Mouse (Mus musculus) adrenal gland, adult 8-10 months (tissue): ENCODE measurements around the gene Rps6kc1. TPM values are rescaled to one million over a fixed set of nuclear protein-coding genes. Genes with fewer than 3 reads are reported as not detected.

Experiments
- DNase-seq: peaks from one replicate; pipeline ENCODE4 v3.0.0; 2022
- total RNA-seq, 4 experiments: library from RNA; stranded (reverse); gene quantifications; 2 replicates each; pipeline ENCODE4 v1.2.4; 2022

The Rps6kc1 gene
- total RNA-seq, 4 experiments from 2014 or later: 17.6 to 30.7 (median 23.1) TPM

DNA sequence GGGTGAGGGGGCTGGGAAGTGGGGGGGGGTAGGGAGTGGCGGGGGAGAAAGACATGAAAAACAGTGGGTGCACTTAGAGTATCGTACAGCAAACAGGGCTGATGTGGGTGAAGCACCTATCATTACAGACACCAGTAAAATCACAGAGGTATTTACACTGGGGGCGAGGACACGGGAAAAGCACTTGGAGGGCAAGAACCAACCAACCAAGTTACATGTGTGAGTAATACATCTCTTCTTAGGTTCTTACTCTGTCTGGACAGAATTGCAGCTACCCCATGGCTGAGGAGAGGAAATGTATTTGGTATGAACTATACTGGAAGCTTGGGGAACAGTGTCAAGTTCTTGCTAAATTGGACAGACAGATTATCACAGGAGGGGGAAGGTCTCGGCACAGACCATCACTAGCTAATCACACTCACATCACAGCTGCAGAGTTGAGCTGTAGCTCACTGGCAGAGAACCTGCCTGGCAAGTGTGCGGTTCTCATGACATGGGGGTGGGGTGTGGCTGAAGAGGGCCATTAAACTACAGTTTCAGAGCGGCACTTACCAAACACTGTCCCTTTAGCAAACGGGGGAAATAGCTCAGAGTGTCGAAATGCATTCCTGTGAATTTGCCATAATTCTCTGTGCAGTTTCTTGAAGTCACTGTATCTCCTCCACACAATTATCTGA lies 12.5 kb downstream of the Rps6kc1 start:
- DNase-seq: no peak

GRCm38 (mm10) chr1:190898186-190898585 lies 13.4 kb downstream of the Rps6kc1 start:
- no peak for DNase-seq

DNA sequence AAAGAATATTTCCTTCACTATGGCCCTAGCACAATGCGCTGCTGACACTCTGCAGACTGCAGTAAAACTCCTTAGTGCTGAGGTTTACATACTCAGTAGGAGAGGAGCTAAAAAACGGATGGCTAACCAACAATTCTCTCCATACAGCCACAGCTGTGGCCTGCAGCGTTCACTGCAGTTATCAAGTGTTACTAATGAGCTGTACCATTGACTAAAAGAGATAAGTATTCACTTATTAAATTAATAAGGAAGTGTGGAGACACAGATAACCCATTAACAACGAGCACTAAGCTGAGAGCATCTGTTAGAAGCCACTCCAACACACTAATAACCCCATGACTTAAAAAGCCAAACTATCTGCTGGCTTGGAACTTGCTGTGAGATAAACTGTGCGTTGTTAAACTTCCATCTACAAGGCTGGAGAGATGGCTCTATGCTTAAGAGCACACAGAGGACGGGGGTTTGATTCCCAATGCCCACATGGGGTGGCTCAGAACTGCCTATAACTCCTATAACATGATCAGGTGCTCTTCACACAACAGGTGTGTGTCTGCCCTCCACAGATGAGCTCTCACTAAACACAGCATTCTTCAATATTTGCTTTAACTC lies 17.9 kb downstream of the Rps6kc1 start:
- no peak for DNase-seq

DNA sequence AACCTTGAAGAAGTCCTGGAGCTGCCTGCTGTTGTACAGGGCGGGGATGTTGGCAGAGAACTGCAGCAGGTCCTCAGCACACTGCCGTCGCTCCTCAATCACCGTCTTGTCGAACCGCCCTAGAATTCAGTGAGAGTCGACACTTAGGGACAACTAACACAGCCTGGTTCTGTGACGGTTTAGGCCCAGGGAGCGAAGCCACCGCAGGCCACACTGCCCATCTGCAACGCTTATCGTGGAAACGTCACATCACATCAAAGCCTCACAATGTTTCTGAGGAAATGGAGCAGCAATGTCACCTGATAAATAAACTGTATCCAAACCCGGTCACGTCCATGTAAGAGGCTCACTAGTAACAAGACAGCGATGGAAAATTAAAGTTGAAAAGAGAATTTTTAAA lies 22.9 kb downstream of the Rps6kc1 start:
- DNase-seq: no peak

- no peak for DNase-seq
Measured at GRCm38 (mm10) chr1:190888031-190888430, 23.5 kb downstream of the Rps6kc1 start.

GRCm38 (mm10) chr1:190886014-190886413 lies 25.6 kb downstream of the Rps6kc1 start:
- no peak for DNase-seq

- DNase-seq: no peak
Measured at GRCm38 (mm10) chr1:190881422-190881821, 30.1 kb downstream of the Rps6kc1 start.

DNA sequence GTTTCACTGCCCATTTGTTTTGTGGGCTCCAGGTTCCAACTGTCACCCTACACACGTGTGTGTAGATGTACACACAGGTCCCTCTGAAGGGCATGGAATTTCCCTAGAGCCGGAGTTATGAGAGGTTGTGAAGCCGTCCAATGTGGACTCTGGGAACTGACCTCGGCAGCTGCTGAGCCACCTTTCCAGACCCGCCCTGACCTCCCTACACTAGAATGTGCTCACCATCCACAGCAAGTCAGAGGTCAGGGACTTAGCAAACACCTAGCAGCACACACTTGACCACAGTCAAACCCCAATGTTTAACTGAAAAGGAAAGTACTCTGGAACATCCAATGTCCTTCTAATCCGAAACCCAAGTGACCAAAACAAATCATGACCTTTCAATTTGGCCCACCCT lies 30.9 kb downstream of the Rps6kc1 start:
- no peak for DNase-seq

GRCm38 (mm10) chr1:190875751-190876150 lies 35.8 kb downstream of the Rps6kc1 start:
- no peak for DNase-seq

DNA sequence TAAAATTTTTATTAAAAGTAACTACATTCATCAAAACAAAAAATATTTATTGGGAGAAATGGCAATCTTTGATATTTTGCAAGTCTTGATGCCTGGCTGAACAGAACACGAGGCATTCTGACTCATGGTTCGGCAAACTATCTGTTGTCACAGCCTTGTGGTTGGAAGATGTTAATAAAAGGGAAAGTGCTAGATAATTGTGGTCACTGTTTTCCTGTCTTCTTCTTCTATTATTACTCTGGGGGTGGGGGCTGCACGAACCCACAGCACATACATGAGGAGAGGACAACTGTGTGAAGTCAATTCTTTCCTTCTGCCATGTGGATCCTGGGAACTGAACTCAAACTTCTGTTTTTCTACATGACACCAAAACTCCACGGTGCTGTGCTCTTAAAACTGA lies 36.5 kb downstream of the Rps6kc1 start:
- no peak for DNase-seq

DNA sequence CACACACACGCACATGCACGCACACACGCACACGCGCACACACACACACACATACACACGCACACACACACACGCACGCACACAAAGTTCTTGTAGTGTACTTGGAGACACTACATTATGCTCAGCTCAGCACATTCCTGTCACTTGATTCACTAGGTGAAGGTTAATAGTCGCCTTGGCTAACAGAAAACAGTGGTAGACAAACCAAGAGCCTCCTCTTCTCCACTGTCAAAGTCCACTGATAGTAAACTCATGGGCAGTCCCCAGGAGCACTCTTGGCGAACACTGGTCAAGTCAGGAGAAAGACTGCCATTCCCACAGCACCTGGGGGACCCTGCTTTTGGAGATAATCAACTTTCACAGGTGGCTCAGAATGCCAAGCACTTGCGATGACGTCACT lies 40.5 kb downstream of the Rps6kc1 start:
- DNase-seq: no peak

DNA sequence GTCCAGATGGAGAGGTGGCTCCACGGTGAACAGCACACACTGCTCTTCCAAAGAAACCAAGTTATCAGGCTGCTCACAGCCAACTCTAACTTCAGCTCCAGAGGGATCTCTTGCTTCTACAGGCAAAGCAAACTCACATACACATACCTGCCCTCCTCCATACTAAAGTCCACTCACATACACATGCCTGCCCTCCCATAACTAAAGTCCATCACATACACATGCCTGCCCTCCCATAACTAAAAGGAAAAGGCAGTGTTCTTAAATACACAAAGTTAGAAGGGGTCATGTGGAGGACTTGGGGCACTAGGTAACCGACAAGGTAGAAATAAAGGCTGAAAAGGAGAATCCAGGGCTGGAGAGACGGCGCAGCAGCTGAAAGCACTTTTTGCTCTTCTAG lies 41.6 kb downstream of the Rps6kc1 start:
- DNase-seq: no peak

GRCm38 (mm10) chr1:190868790-190869189 lies 42.8 kb downstream of the Rps6kc1 start:
- DNase-seq: no peak

DNA sequence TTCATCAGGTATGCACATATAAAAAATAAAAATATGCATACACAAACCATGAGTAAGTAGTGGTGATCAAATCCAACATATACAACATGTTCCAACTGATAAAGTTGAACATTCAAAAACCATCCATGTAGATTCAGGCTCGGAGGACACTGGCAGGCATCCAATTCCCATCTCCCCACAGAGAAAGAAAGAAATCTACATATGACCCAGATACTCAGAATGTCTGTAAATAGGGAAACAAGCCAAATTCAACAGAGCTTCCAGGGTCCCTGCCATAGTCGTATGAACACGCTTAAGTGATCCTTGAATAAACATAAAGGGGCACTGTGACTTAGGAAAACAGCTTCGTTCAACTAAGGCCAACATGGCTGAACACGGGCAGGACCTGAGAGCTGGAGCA lies 49.9 kb downstream of the Rps6kc1 start:
- no peak for DNase-seq

- DNase-seq: no peak
Measured at GRCm38 (mm10) chr1:190854465-190854864, 57.1 kb downstream of the Rps6kc1 start.

DNA sequence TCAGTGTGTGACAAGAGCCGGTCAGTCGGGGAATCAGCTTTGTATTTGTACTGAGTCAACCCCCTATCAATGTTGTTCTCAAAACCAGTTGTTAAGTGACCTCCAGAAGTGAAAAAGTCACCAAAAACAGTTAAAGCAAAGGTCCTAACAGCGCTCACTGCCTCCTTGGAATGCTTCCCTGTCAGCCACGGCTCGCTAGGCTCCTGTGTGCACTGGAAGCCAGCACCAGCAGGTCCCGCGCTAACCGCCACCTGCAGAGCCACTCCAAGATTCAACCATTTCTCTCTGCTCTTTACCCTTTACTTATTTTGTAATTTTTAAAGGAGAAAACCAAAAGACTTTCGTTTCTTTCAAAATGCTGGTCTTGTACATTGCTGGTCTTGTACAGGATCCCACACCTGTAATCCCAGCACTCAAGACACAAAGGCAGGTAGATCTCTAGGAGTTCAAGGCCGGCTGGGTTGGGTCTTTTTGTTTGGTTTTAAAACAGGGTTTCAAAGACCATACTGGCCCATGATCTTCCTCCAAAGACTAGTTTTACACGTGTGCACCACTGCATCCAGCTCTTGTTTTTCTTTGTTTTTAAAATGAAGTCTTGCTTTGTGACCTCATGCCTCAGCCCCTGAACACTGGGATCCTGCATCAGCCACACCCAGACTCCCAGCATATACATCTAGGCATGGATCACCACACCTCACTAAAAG lies 62.3 kb downstream of the Rps6kc1 start:
- no peak for DNase-seq

GRCm38 (mm10) chr1:190848676-190849075 lies 62.9 kb downstream of the Rps6kc1 start:
- no peak for DNase-seq

GRCm38 (mm10) chr1:190846956-190847355 lies 64.6 kb downstream of the Rps6kc1 start:
- no peak for DNase-seq

DNA sequence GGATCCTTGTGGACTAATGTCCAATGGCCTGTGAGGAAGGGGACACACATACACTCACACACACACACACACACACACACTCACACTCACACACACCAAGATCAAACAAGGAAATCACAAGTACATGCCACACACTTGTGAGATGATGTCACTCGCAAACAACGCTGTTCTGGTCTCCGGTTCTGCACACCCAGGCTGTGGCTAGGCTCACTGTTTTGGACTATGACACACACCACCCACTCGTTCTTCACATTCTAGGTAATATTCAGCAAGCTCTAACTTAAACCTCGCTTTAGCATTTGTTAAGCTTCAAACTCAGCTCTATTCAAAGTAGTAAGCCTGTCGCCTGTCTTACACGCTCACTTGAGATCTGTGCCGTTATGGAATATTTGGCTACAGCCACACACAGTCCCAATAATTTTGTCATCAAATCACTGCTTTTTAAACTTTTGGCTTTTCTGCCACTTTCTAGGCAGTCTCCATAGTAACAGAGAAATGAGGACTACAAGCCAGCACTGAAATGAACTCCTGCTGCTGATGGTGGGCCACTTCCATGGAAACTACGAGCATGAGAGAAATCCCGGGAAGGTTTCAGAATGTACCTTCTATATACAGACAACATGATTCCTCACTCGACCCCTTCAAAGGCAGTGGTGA lies 65.4 kb downstream of the Rps6kc1 start:
- DNase-seq: no peak

DNA sequence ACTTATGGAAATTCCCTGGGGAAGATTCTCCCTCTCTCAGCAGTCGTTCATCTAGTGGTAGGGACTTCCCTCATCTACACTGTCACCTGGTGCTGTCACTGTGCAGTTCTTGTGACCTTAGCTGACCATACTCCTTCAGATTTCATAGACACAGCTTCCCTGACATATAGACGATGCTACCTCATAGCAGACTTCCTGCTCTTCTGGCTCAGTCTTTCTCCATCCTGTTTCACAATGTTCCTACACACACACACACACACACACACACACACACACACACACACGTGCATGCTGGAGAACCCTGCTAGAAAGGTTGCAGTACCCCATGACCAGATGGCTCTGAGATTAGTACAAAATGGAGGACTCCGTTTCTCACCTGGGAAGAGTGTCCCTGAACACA lies 66.2 kb downstream of the Rps6kc1 start:
- no peak for DNase-seq

DNA sequence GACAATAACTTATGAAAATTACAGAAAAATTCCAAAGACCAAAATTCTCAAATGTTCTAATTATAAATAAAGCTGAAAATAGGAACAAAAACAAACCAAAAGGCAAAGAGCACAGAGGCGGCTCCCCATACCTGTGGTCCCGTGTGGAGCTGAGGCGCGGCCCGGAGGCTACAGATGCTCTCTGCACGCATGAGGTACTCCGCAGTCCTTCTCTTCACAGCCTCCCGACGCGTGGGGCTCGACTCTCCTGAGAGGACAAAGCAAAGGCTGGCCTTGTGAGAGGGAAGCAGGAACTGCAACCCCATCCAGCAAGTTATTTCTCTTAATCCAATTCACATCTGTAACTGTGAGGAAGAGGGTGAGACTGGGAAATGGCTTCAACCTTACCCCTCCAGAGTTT lies 67.2 kb downstream of the Rps6kc1 start:
- DNase-seq: no peak

DNA sequence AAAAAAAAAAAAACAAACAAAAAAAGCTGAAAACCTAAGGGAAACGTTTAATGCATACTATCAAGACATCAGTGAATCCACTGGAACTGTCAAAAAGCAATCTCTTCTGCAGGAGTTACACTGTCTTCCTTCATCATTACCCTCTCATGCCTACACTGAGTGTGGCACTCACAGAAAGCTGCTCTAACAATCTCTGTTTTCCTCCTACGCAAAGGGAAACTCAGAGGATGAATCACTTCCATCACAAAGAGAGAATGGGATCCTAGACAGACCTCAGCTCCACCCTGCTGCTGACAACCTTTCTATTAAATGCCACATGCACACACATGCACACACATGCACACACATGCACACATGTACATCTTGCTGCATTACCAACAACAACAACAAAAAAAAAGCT lies 75.5 kb downstream of the Rps6kc1 start:
- no peak for DNase-seq

DNA sequence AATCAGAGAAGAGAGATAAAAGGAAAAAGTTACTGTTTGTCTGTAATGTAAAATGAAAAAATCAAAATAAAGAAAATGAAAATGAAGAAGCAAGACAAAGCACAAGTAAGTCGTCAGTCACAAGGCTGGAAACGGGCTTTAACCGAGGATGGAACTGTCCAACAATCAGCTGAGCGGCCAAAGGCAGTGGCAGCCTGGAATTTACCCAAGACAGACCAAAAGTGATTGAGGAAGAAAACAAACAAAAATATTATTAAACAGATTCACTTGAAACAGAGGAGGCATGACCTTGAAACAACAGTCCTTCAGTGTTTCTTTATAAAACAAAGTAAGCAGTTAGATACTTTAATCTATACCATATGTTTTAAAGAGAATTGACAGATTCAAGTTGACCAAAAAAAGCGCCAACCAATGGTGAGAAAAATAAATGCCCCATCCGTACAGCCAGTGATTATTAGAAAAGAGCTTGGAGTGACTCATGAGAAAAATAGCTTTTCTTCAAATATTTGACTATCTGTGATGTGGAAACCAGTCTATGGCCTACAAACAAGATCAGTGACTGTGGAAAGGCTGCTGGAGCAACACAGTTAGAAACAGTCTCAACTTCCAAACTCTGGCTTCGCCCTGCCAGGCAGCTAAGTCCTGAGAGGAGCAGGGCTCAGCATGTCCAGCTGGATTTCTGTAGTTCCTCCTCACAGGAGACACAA lies 77.2 kb downstream of the Rps6kc1 start:
- no peak for DNase-seq
